Mouse (Mus musculus) hindbrain, embryonic 12.5 days (tissue): Measurements from ENCODE around the gene Oxct2a. TPM values are rescaled to one million over a fixed set of nuclear protein-coding genes. Genes with fewer than 3 reads are reported as not detected.
"Not testable (repeated sequence)": the region's sequence is repeated elsewhere in the genome, so short reads cannot be mapped to it uniquely, and the experiment has no call there.

ENCODE experiments used
- ATAC-seq: fragments of 200-750 bp; cut with Nextera tagmentation; 2 replicates; pipeline ENCODE4 v1.8.0; 2017; ENCODE audit warnings: moderate TSS enrichment; ENCODE audit not compliant: low FRiP score
- H3K27ac ChIP-seq: fragments of 300-500 bp; sonication (generic); 2 replicates; pipeline ENCODE4 v1.5.1; 2016; ENCODE audit warnings: mild to moderate bottlenecking
- H3K27me3 ChIP-seq: fragments of 300-500 bp; sonication (generic); 2 replicates; pipeline ENCODE4 v1.6.1; 2016; ENCODE audit warnings: mild to moderate bottlenecking
- H3K36me3 ChIP-seq: fragments of 300-500 bp; sonication (generic); 2 replicates; pipeline ENCODE4 v1.6.1; 2016; ENCODE audit warnings: mild to moderate bottlenecking
- H3K4me1 ChIP-seq: fragments of 300-500 bp; sonication (generic); 2 replicates; pipeline ENCODE4 v1.6.1; 2016
- H3K4me2 ChIP-seq: fragments of 300-500 bp; sonication (generic); replicated peaks from 2 replicates; pipeline ENCODE4 v1.6.1; 2016; ENCODE audit warnings: mild to moderate bottlenecking
- H3K4me3 ChIP-seq: fragments of 300-500 bp; sonication (generic); 2 replicates; pipeline ENCODE4 v1.5.1; 2016; ENCODE audit warnings: mild to moderate bottlenecking
- H3K9ac ChIP-seq: fragments of 300-500 bp; sonication (generic); 2 replicates; pipeline ENCODE4 v1.6.1; 2016; ENCODE audit warnings: mild to moderate bottlenecking, moderate library complexity
- H3K9me3 ChIP-seq: fragments of 300-500 bp; sonication (generic); replicated peaks from 2 replicates; pipeline ENCODE4 v1.6.1; 2016; ENCODE audit warnings: mild to moderate bottlenecking
- WGBS: fragments of 180-500 bp; shearing (Covaris S2); methylation state at CpG from one replicate; pipeline ENCODE4 v1.1.7; 2016; 5-methylcytosine and 5-hydroxymethylcytosine counted together
- polyA plus RNA-seq: library from polyadenylated mRNA; unstranded; fragments of >200 nt; fragmentation: Nextera tagmentation; extraction: Ambion mirVana; gene quantifications from 2 replicates; pipeline ENCODE4 v1.2.1, GENCODE M21; 2016

Gene Oxct2a
- polyA plus RNA-seq, 1 experiment from 2014 or later, result not detected

DNA sequence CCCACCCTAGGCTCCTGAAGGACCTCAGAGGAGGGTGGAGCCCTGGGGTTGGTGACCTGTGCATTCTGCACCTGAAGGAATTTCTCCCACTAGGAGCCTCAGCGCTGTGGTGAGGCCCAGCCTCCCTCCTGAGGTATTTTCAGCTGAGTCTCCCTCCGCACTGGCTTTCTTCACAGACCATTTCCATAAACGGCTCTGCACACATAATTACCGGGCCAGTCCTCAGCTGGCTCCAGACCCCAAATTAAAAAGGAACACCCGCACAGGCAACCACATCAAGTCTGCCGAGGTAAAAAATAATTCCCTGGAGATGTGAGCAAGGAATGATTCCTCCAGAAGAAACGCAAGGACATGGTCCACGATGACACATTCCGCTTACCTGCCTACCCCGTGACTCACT, 11.8 kb upstream of the Oxct2a start:
- not testable (repeated sequence) for ATAC-seq, H3K27ac ChIP-seq, H3K9me3 ChIP-seq, H3K4me2 ChIP-seq, H3K9ac ChIP-seq, H3K27me3 ChIP-seq, H3K36me3 ChIP-seq, H3K4me3 ChIP-seq, H3K4me1 ChIP-seq
- WGBS, result 71% methylated on average over 10 of the region's 10 CpGs

DNA sequence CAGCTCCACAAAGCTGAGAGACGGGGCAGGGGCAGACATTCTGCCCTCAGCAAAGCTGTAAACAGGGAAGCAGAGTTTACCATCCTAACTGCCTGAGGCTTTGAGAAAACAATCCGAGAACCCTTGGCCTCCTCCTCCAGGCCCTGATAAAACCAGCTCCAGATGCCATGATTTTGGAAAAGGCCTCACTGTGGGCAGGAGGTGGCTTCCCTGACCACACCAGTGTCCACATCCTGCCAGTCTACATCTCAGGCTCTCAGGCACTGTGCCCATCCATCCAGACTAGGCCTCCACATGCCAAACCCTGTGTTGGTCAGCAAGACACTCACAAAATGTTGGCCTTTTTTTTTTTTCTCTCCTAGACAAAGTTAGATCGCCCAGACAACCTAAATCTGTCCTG, 10.7 kb upstream of the Oxct2a start:
- Histone ChIP-seq H3K9ac (no peak overlapping the region), H3K36me3 (no peaks in the 10 kb centered on the region), H3K4me2 (no peak overlapping the region), H3K27ac (no peak overlapping the region), H3K4me3 (no peak overlapping the region), H3K9me3 (no peaks in the 10 kb centered on the region), H3K4me1 (no peaks in the 10 kb centered on the region), H3K27me3 (peaks cover 5% of the 10 kb centered on the region; the same call in 1 of the 2 replicates)
- WGBS, result 76% methylated on average over 3 of the region's 3 CpGs
- no peak for ATAC-seq

DNA sequence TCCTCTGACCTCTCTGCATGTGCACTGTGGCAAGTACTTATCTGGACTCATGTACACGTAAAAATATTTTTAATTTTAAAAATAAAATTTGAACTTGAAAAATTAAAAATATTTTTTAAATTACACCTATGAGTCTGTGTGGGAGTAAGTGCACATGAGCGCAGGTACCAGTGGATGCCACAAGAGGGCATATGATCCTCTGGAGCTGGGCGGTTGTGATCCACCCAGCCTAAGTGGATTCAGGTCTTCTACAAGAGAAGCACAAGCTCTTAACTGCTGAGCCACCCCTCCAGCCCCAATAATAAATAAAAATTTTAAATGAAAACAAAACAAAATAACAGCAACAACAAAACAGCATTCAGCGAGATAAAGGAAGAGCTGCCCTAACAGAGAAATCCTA, 9.7 kb upstream of the Oxct2a start:
- ATAC-seq, result no peak
- Histone ChIP-seq H3K4me1 (no peaks in the 10 kb centered on the region), H3K9ac (no peak overlapping the region), H3K27ac (no peak overlapping the region), H3K36me3 (no peaks in the 10 kb centered on the region), H3K27me3 (no peaks in the 10 kb centered on the region), H3K4me2 (no peak overlapping the region), H3K4me3 (no peak overlapping the region), H3K9me3 (no peaks in the 10 kb centered on the region)
- 93% methylated on average over 4 of the region's 4 CpGs for WGBS

DNA sequence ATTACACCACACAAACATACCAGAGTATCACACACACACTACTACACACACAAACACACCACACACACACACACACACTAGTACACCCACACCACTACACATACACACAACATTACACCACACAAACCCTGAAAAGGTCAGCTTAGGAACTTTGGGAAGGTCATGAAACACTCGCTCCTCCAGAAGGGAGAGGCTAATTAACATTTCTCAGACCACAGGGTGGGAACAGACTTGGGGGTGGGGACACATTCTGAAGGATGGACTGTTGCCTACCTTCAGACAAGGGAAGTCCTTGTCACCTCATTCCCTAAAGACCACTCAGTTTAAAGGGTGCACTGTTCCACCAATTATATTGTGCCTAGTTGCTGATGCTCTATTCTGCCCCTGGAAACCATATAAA, 8.5 kb upstream of the Oxct2a start:
- not testable (repeated sequence) for H3K27me3 ChIP-seq, H3K36me3 ChIP-seq, H3K4me3 ChIP-seq, H3K27ac ChIP-seq, H3K9me3 ChIP-seq, H3K9ac ChIP-seq, H3K4me1 ChIP-seq, ATAC-seq, H3K4me2 ChIP-seq
- WGBS, result 88% methylated on average over 1 of the region's 1 CpGs

DNA sequence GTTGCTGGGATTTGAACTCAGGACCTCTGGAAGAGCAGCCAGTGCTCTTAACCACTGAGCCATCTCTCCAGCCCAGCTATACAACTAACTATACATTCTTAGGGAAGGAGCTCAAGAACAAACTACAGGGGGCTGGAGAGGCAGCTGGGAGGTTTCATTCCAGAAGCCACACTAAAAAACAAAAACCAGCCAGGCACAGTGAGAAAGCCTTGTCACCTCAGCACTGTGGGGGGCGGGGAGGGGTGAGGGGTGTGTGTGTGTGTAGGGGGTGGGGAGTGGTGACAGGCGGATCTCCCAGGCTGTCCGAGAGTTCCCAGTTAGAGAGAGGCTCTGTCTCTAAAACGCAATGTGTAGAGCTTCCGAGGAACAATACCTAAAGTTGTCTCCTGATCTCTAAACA, 7.9 kb upstream of the Oxct2a start:
- ATAC-seq, result no peak
- H3K9ac ChIP-seq, result no peak overlapping the region
- no peaks in the 10 kb centered on the region for H3K36me3 ChIP-seq
- H3K4me2 ChIP-seq, result no peak overlapping the region
- no peak overlapping the region for H3K27ac ChIP-seq
- H3K27me3 ChIP-seq, result no peaks in the 10 kb centered on the region
- 54% methylated on average over 5 of the region's 5 CpGs for WGBS
- H3K4me1 ChIP-seq, result no peaks in the 10 kb centered on the region
- no peaks in the 10 kb centered on the region for H3K9me3 ChIP-seq
- H3K4me3 ChIP-seq, result no peak overlapping the region

DNA sequence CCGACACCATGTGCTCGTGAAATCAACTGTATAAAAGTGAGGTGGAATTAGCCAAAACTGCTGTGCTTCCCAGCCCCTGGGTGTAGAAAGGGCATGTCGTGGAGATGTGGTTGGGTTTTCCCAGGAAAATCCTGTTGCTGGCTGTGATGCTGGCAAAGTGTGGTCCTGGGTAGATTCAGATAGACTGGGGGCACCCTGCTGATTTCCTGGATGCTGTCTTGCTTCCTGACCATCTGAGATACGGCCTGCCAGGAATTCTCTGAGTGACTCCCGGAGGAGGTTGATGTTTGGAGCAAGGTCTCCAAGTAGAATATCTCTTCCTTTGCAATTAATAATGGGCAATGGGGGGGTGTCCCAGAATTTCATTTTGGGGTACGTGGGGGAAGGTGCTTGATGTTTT, 5.5 kb upstream of the Oxct2a start:
- H3K9ac ChIP-seq, result no peak overlapping the region
- no peak overlapping the region for H3K4me2 ChIP-seq
- peaks cover 8% of the 10 kb centered on the region for H3K27me3 ChIP-seq
- H3K36me3 ChIP-seq, result no peaks in the 10 kb centered on the region
- H3K4me1 ChIP-seq, result no peaks in the 10 kb centered on the region
- no peak overlapping the region for H3K27ac ChIP-seq
- no peaks in the 10 kb centered on the region for H3K9me3 ChIP-seq
- WGBS, result 74% methylated on average over 6 of the region's 6 CpGs
- ATAC-seq, result no peak
- no peak overlapping the region for H3K4me3 ChIP-seq

DNA sequence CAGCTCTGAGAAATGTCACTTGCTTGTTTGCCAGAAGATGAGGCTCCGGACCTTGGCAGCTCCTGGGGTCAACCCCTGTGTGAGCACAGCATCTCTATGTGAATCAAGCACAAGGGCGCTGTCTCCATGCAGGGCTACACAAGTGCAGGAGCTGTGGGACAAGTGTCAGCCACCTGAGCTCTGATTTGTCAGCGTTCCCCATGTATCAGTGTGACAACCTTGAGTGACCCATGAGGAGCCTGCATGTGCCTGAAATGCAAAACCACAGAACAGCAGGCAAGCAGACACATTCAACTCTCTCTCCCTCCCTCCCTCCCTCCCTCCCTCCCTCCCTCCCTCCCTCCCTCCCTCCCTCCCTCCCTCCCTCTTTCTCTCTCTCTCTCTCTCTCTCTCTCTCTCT, 4.2 kb upstream of the Oxct2a start:
- H3K9ac ChIP-seq, result no peak overlapping the region
- H3K27ac ChIP-seq, result no peak overlapping the region
- H3K4me3 ChIP-seq, result no peak overlapping the region
- no peak for ATAC-seq
- H3K4me1 ChIP-seq, result no peaks in the 10 kb centered on the region
- no peaks in the 10 kb centered on the region for H3K36me3 ChIP-seq
- peaks cover 19% of the 10 kb centered on the region for H3K27me3 ChIP-seq
- H3K4me2 ChIP-seq, result no peak overlapping the region
- H3K9me3 ChIP-seq, result no peaks in the 10 kb centered on the region
- 54% methylated on average over 3 of the region's 3 CpGs for WGBS

DNA sequence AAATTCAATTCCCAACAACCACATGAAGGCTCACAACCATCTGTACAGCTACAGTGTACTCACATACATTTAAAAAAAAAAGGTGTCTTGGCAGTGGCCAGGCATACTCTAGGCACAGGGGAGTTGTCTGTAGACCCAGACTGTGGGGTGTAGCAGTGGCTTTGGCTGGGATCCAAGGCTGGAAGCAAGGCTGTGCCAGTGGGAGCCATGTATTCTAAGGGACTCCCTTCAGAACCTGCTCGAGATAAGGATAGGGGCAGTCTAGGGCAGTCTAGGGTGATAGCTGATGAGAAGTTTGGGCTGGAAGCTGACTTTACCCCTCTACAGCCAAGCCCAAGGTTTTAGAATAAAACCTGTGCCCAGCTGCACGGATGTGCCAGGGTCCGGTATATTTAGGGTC, 2.7 kb upstream of the Oxct2a start:
- H3K27me3 ChIP-seq, result peaks cover 27% of the 10 kb centered on the region
- no peaks in the 10 kb centered on the region for H3K9me3 ChIP-seq
- no peak for ATAC-seq
- no peaks in the 10 kb centered on the region for H3K36me3 ChIP-seq
- H3K27ac ChIP-seq, result no peak overlapping the region
- H3K4me3 ChIP-seq, result no peak overlapping the region
- 75% methylated on average over 3 of the region's 3 CpGs for WGBS
- no peak overlapping the region for H3K9ac ChIP-seq
- no peaks in the 10 kb centered on the region for H3K4me1 ChIP-seq
- no peak overlapping the region for H3K4me2 ChIP-seq

DNA sequence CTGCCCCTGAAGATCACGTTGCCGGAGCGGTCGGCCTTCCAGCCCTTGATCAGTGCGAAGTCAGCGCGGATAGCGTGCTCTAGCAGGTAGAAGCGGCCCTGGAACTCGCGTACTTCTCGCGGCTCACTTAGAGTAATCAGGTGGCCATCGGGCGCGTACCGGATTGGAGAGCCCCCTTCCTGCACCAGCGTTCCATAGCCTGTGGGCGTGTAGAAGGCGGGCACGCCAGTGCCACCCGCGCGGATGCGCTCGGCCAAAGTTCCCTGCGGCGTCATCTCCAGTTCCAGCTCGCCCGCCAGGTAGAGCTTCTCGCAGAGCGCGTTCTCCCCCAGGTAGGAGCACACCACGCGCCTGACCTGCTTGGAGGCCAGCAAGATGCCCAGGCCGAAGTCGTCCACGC, 524 bp downstream of the Oxct2a start:
- Histone ChIP-seq H3K27me3 (peaks cover 27% of the 10 kb centered on the region), H3K4me2 (peak overlapping the region; percentile 45), H3K4me3 (peak overlapping the region; percentile 20)
- WGBS, result 27% methylated on average over 17 of the region's 38 CpGs
- not testable (repeated sequence) for H3K9ac ChIP-seq, H3K9me3 ChIP-seq, H3K27ac ChIP-seq, H3K36me3 ChIP-seq, H3K4me1 ChIP-seq
- peak; percentile 33; the same call in 1 of the 2 replicates for ATAC-seq

DNA sequence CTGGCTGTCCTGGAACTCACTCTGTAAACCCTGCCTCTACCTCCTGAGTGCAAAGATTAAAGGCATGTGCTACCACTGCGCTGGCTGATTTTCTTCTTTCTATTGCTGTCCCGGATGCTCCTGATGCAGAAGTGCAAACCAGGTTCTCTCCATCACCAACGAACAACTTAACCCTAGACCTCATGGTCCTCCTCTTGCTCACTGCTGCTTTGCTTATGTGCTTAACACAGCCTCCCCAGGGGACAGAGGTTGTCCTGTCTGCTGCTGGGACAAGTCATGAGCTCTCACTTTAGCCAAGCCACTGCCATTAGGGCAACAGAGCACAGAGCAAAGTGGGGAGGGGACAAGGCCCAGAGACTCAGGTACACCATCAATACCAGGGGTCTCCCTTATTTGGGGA, 8.9 kb downstream of the Oxct2a start:
- Histone ChIP-seq H3K9ac (no peak overlapping the region), H3K4me1 (0 out of 2 replicates have a peak, but pooled peaks cover 4% of the 10 kb centered on the region), H3K27me3 (no peaks in the 10 kb centered on the region), H3K36me3 (0 out of 2 replicates have a peak, but pooled peaks cover 4% of the 10 kb centered on the region), H3K4me3 (no peak overlapping the region), H3K9me3 (no peaks in the 10 kb centered on the region), H3K27ac (no peak overlapping the region), H3K4me2 (no peak overlapping the region)
- ATAC-seq, result no peak
- 85% methylated on average over 3 of the region's 3 CpGs for WGBS

DNA sequence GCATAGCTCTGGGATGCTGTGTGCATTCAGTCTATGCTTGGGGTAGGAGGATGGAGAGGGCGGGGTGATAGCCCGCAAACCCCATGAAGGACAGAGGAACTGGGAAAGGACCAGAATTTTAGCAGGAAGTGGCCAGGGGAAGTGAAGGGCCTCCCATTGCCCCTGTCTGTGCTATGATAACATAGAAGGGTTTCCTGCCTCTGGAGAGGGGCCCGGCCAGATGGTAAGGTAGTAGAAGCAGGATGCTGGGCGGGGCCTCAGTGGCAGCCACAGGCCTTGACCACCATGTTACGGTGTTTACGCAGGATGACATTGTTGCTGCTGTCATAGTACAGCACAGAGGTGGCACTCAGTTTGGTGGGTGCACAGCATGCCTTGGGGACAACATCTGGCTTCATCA, 10.4 kb downstream of the Oxct2a start:
- Histone ChIP-seq H3K27me3 (no peaks in the 10 kb centered on the region), H3K36me3 (0 out of 2 replicates have a peak, but pooled peaks cover 4% of the 10 kb centered on the region), H3K9me3 (no peaks in the 10 kb centered on the region), H3K9ac (no peak overlapping the region), H3K4me2 (no peak overlapping the region), H3K4me3 (no peak overlapping the region), H3K27ac (no peak overlapping the region), H3K4me1 (0 out of 2 replicates have a peak, but pooled peaks cover 4% of the 10 kb centered on the region)
- ATAC-seq, result no peak
- WGBS, result 88% methylated on average over 6 of the region's 6 CpGs

DNA sequence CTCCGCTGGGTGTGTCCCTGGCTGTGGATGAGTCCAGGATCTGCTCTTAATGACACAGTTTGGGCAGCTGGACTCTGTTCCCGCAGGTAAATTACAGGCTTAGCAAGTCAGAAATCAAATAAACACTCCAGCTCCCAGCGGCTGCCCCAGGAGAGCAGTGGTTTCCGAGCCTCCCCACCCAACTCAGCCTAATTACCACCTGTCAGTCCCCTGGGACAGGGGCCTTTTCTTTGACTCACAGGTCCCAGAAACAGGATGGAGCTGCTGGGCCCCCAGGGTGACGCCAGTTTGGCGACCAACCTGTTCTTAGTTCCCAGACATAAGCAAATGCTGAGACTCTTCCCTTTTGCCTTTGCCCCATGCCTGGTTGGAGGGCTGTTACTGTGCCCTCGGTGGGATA, 11.6 kb downstream of the Oxct2a start:
- Histone ChIP-seq H3K4me2 (no peak overlapping the region), H3K9me3 (no peaks in the 10 kb centered on the region), H3K4me1 (0 out of 2 replicates have a peak, but pooled peaks cover 4% of the 10 kb centered on the region), H3K36me3 (0 out of 2 replicates have a peak, but pooled peaks cover 5% of the 10 kb centered on the region), H3K27me3 (no peaks in the 10 kb centered on the region), H3K9ac (no peak overlapping the region), H3K4me3 (no peak overlapping the region), H3K27ac (no peak overlapping the region)
- ATAC-seq, result no peak
- 83% methylated on average over 7 of the region's 7 CpGs for WGBS

DNA sequence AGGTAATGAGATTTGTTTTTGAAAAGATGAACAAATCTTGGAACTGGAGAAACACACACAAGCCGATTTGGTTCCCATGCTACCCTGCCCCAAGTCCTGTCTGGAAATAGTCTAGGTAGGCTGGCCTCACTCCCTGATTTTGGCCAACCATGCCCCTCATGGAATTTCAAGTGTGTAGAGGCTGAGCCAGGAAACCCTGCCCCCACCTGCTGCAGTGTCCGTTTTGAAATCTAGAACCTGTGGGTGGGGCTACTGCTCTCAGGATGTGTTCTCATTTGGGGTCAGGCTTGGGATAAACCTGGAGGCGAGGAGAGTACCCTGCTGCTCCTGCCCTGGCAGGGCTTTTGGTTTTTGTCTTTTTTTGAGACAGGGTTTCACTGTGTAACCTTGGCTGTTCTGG, 15.1 kb downstream of the Oxct2a start:
- no peak overlapping the region for H3K27ac ChIP-seq
- no peaks in the 10 kb centered on the region for H3K9me3 ChIP-seq
- H3K4me3 ChIP-seq, result no peak overlapping the region
- ATAC-seq, result no peak
- 68% methylated on average over 3 of the region's 3 CpGs for WGBS
- H3K36me3 ChIP-seq, result peaks cover 20% of the 10 kb centered on the region
- H3K4me1 ChIP-seq, result no peaks in the 10 kb centered on the region
- H3K4me2 ChIP-seq, result no peak overlapping the region
- no peak overlapping the region for H3K9ac ChIP-seq
- H3K27me3 ChIP-seq, result no peaks in the 10 kb centered on the region
